Mouse (Mus musculus) ES-E14 (cell line): ENCODE results near the gene Ptgdr2.

ENCODE experiments used
- CHD2 ChIP-seq: IDR thresholded peaks from 2 replicates; pipeline ENCODE4 v1.6.1; 2014; ENCODE audit warnings: mild to moderate bottlenecking, low read depth, low read length, inconsistent platforms
- HCFC1 ChIP-seq: IDR thresholded peaks from 2 replicates; pipeline ENCODE4 v1.6.1; 2012; ENCODE audit warnings: low read length, inconsistent platforms, borderline replicate concordance; ENCODE audit not compliant: insufficient read depth
- MAFK ChIP-seq: IDR thresholded peaks from 2 replicates; pipeline ENCODE4 v1.6.1; 2014; ENCODE audit warnings: mild to moderate bottlenecking, low read depth, low read length, inconsistent platforms; ENCODE audit not compliant: insufficient read depth
- ZC3H11A ChIP-seq: IDR thresholded peaks from 2 replicates; pipeline ENCODE4 v1.6.1; 2012; ENCODE audit warnings: low read depth, mild to moderate bottlenecking, inconsistent platforms, low read length, borderline replicate concordance
- ZNF384 ChIP-seq: IDR thresholded peaks from 2 replicates; pipeline ENCODE4 v1.6.1; 2012; ENCODE audit warnings: low read depth, low read length, inconsistent platforms

DNA sequence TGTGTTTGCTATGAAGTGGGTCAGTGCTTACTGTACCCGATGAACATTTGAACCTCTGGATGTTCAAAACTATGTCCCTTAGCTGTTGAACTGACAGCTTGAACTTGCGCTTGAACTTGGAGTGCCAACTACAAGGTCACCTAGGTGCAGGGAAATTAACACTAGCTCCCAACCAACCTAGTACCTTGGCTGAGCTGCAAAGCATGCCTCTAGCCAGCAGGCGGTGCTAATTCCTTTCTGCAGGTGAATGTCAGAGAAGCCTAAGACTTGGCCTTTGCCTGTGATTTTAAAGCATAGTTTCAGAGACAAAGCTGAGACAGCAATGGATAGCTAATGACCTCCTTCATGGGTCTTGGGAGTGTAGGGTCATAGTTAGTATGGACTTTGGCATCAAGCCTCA is 29.1 kb upstream of the Ptgdr2 start:
- TF ChIP-seq MAFK = no peak
- TF ChIP-seq CHD2 = no peak
- TF ChIP-seq HCFC1 = no peak
- TF ChIP-seq ZC3H11A = 0 out of 2 replicates have a peak, but pooled peaks have one; percentile 11
- TF ChIP-seq ZNF384 = no peak
